Mouse (Mus musculus) heart, adult 2 months (tissue): ENCODE data around the gene Atrip. TPM values are rescaled to one million over a fixed set of nuclear protein-coding genes. Genes with fewer than 3 reads are reported as not detected.

Experiments used
- DNase-seq, 2 experiments: peaks; one replicate each; pipeline ENCODE4 v3.0.0; 2021
- H3K27ac ChIP-seq: fragments of 200-600 bp; 2 replicates; pipeline ENCODE4 v1.8.1; 2022
- H3K27me3 ChIP-seq: fragments of 200-500 bp; 2 replicates; pipeline ENCODE4 v1.6.1; 2012; ENCODE audit warnings: mild to moderate bottlenecking, low read length, inconsistent platforms, mixed read lengths; ENCODE audit not compliant: control insufficient read depth, insufficient read depth
- H3K36me3 ChIP-seq: fragments of 200-500 bp; 2 replicates; pipeline ENCODE4 v1.6.1; 2012; ENCODE audit warnings: low read length, inconsistent platforms; ENCODE audit not compliant: control insufficient read depth, insufficient read depth
- H3K4me1 ChIP-seq: fragments of 200-500 bp; 2 replicates; pipeline ENCODE4 v1.6.1; 2011; ENCODE audit warnings: low read length; ENCODE audit not compliant: control insufficient read depth, insufficient read depth
- H3K4me3 ChIP-seq: fragments of 200-600 bp; 2 replicates; pipeline ENCODE4 v1.8.1; 2022
- H3K79me2 ChIP-seq: fragments of 200-500 bp; replicated peaks from 2 replicates; pipeline ENCODE4 v1.6.1; 2012; ENCODE audit warnings: mild to moderate bottlenecking, inconsistent platforms, low read length, moderate library complexity, mixed read lengths; ENCODE audit not compliant: control insufficient read depth, insufficient read depth
- H3K9ac ChIP-seq: fragments of 200-500 bp; 2 replicates; pipeline ENCODE4 v1.6.1; 2012; ENCODE audit warnings: low read depth, mild to moderate bottlenecking, control low read depth, inconsistent platforms, low read length, mixed read lengths
- CTCF ChIP-seq: fragments of 200-600 bp; IDR thresholded peaks from 2 replicates; pipeline ENCODE4 v1.8.1; 2022; ENCODE audit warnings: antibody characterized with exemption, mild to moderate bottlenecking, moderate library complexity
- EP300 ChIP-seq: fragments of 200-500 bp; IDR thresholded peaks from 2 replicates; pipeline ENCODE4 v1.6.1; 2011; ENCODE audit warnings: low read depth, low read length, control low read depth; ENCODE audit not compliant: insufficient read depth
- POLR2A ChIP-seq: fragments of 200-500 bp; IDR thresholded peaks from 2 replicates; pipeline ENCODE4 v1.6.1; 2011; ENCODE audit warnings: mild to moderate bottlenecking, low read depth, low read length, control low read depth; ENCODE audit not compliant: insufficient read depth
- WGBS: fragments of 180-500 bp; shearing (Covaris S2); methylation state at CpG from one replicate; pipeline ENCODE4 v1.1.7; 2018; 5-methylcytosine and 5-hydroxymethylcytosine counted together
- intact Hi-C: fragments of 180-260 bp; cut with DNase I; formaldehyde crosslinking; loops from one replicate; pipeline ENCODE4 v1.15.1; 2025
- polyA plus RNA-seq: library from polyadenylated mRNA; depleted of rRNA; stranded (reverse); fragments of >200 nt; gene quantifications from 2 replicates; pipeline ENCODE4 v1.2.3, GENCODE M21; 2012
- total RNA-seq, 2 experiments: library from RNA; stranded (reverse); gene quantifications; 2 replicates each; pipeline ENCODE4 v1.2.3; 2021

Atrip gene
- total and polyA plus RNA-seq, 3 experiments: 8.0 to 10.0 (median 9.0) TPM

- H3K4me3 ChIP-seq: no peak overlapping the region
- no peaks in the 10 kb centered on the region for H3K79me2 ChIP-seq
- 83% methylated on average over 6 of the region's 6 CpGs for WGBS
- DNase-seq: no peak
- no peaks in the 10 kb centered on the region for H3K27me3 ChIP-seq
- H3K27ac ChIP-seq: no peak overlapping the region
- TF ChIP-seq CTCF (no peak), EP300 (no peak), POLR2A (no peak)
- no peaks in the 10 kb centered on the region for H3K36me3 ChIP-seq
- intact Hi-C loops: no loop called here
- peaks cover 3% of the 10 kb centered on the region for H3K4me1 ChIP-seq
- H3K9ac ChIP-seq: no peak overlapping the region
Measured at GRCm38 (mm10) chr9:109032435-109032834, 41.5 kb downstream of the Atrip start.

- no peak overlapping the region for H3K9ac ChIP-seq
- TF ChIP-seq EP300 (no peak), CTCF (no peak), POLR2A (no peak)
- intact Hi-C loops: no loop called here
- WGBS: 80% methylated on average over 8 of the region's 8 CpGs
- H3K4me3 ChIP-seq: no peak overlapping the region
- H3K27ac ChIP-seq: no peak overlapping the region
- no peaks in the 10 kb centered on the region for H3K36me3 ChIP-seq
- no peaks in the 10 kb centered on the region for H3K27me3 ChIP-seq
- H3K79me2 ChIP-seq: no peaks in the 10 kb centered on the region
- H3K4me1 ChIP-seq: peaks cover 8% of the 10 kb centered on the region
- peak in 1 of 2 experiments; percentile 12 for DNase-seq
Measured at GRCm38 (mm10) chr9:109031686-109032085, 42.2 kb downstream of the Atrip start.

- no peak overlapping the region for H3K9ac ChIP-seq
- 93% methylated on average over 7 of the region's 7 CpGs for WGBS
- peaks cover 8% of the 10 kb centered on the region for H3K4me1 ChIP-seq
- TF ChIP-seq EP300: no peak
- no peak for TF ChIP-seq POLR2A
- no peak for TF ChIP-seq CTCF
- no peak overlapping the region for H3K27ac ChIP-seq
- no peaks in the 10 kb centered on the region for H3K79me2 ChIP-seq
- H3K36me3 ChIP-seq: no peaks in the 10 kb centered on the region
- H3K4me3 ChIP-seq: no peak overlapping the region
- DNase-seq: no peak
- intact Hi-C loops: no loop called here
- no peaks in the 10 kb centered on the region for H3K27me3 ChIP-seq
Measured at GRCm38 (mm10) chr9:109031001-109031400, 42.9 kb downstream of the Atrip start.

- no peaks in the 10 kb centered on the region for H3K36me3 ChIP-seq
- H3K79me2 ChIP-seq: no peaks in the 10 kb centered on the region
- H3K9ac ChIP-seq: no peak overlapping the region
- 69% methylated on average over 3 of the region's 3 CpGs for WGBS
- intact Hi-C loops: no loop called here
- DNase-seq: peak; percentile 1 to 10
- H3K4me3 ChIP-seq: no peak overlapping the region
- H3K4me1 ChIP-seq: peaks cover 8% of the 10 kb centered on the region
- no peaks in the 10 kb centered on the region for H3K27me3 ChIP-seq
- no peak overlapping the region for H3K27ac ChIP-seq
- no peak for TF ChIP-seq CTCF
- TF ChIP-seq POLR2A: no peak
- TF ChIP-seq EP300: no peak
Measured at GRCm38 (mm10) chr9:109030312-109030711, 43.6 kb downstream of the Atrip start.

- Histone ChIP-seq H3K9ac (no peak overlapping the region), H3K79me2 (no peaks in the 10 kb centered on the region), H3K27me3 (no peaks in the 10 kb centered on the region), H3K27ac (no peak overlapping the region), H3K4me3 (no peak overlapping the region), H3K36me3 (no peaks in the 10 kb centered on the region), H3K4me1 (peaks cover 8% of the 10 kb centered on the region)
- DNase-seq: peak in 1 of 2 experiments; percentile 19
- intact Hi-C loops: no loop called here
- no peak for TF ChIP-seq POLR2A
- TF ChIP-seq CTCF: no peak
- no peak for TF ChIP-seq EP300
- WGBS: 70% methylated on average over 5 of the region's 5 CpGs
Measured at GRCm38 (mm10) chr9:109028919-109029318, 45.0 kb downstream of the Atrip start.

- no peak overlapping the region for H3K9ac ChIP-seq
- intact Hi-C loops: no loop called here
- WGBS: 87% methylated on average over 3 of the region's 3 CpGs
Measured at GRCm38 (mm10) chr9:109028421-109028820, 45.5 kb downstream of the Atrip start.

More at GRCm38 (mm10) chr9:109028421-109028820, 45.5 kb downstream of the Atrip start:
- Histone ChIP-seq H3K27me3 (no peaks in the 10 kb centered on the region), H3K4me3 (no peak overlapping the region), H3K4me1 (peaks cover 8% of the 10 kb centered on the region), H3K27ac (no peak overlapping the region), H3K36me3 (no peaks in the 10 kb centered on the region), H3K79me2 (no peaks in the 10 kb centered on the region)
- DNase-seq: no peak
- TF ChIP-seq CTCF: no peak
- TF ChIP-seq EP300: no peak
- TF ChIP-seq POLR2A: no peak
